Mouse (Mus musculus): ENCODE data around the gene Lrrn3. TPM values are rescaled to one million over a fixed set of nuclear protein-coding genes. Genes with fewer than 3 reads are reported as not detected.

Lrrn3 gene
- 22.0 and 22.4 TPM in 2 replicates for polyA plus RNA-seq (2014; fragmentation: Nextera tagmentation; extraction: Ambion mirVana)

GRCm38 (mm10) chr12:41486331-41486730 lies at the start of gene Lrrn3:
Lrrn3 (minus strand) TSS chr12:41486431.
- DNase-seq (ENCODE audit: low spot score) = no peak
- Histone ChIP-seq H3K27ac (replicated peaks; ENCODE audit: low read depth, low read length) (no peak within 1 kb of the TSS), H3K27me3 (ENCODE audit: control insufficient read depth, insufficient read depth, low read length) (no peaks in the 10 kb centered on the region), H3K4me2 (ENCODE audit: low read depth, low read length) (peak within 1 kb of the TSS; percentile 26), H3K9me3 (replicated peaks; ENCODE audit: control insufficient read depth, low read length) (no peaks in the 10 kb centered on the region), H3K4me3 (ENCODE audit: low read depth, low read length) (peak within 1 kb of the TSS; percentile 24), H3K4me1 (ENCODE audit: control insufficient read depth, insufficient read depth, low read length) (no peaks in the 10 kb centered on the region), H3K36me3 (replicated peaks; ENCODE audit: control insufficient read depth, insufficient read depth, low read depth, low read length) (no peaks in the 10 kb centered on the region), H3K9ac (replicated peaks; ENCODE audit: low read length) (peak within 1 kb of the TSS; percentile 54)
- WGBS = 76% methylated on average over 1 of the region's 1 CpGs
- no peak for ATAC-seq (replicated peaks; ENCODE audit: insufficient number of reproducible peaks, low FRiP score, low TSS enrichment, low read depth)

GRCm38 (mm10) chr12:41528410-41528809 lies 42.2 kb upstream of the Lrrn3 start:
- Histone ChIP-seq H3K4me1 (ENCODE audit: control insufficient read depth, insufficient read depth, low read length) (no peaks in the 10 kb centered on the region), H3K4me2 (ENCODE audit: low read depth, low read length) (no peak overlapping the region), H3K27me3 (ENCODE audit: control insufficient read depth, insufficient read depth, low read length) (no peaks in the 10 kb centered on the region), H3K9me3 (replicated peaks; ENCODE audit: control insufficient read depth, low read length) (no peaks in the 10 kb centered on the region), H3K9ac (replicated peaks; ENCODE audit: low read length) (no peak overlapping the region), H3K36me3 (replicated peaks; ENCODE audit: control insufficient read depth, insufficient read depth, low read depth, low read length) (no peaks in the 10 kb centered on the region), H3K4me3 (ENCODE audit: low read depth, low read length) (no peak overlapping the region), H3K27ac (replicated peaks; ENCODE audit: low read depth, low read length) (no peak overlapping the region)
- ATAC-seq (replicated peaks; ENCODE audit: insufficient number of reproducible peaks, low FRiP score, low TSS enrichment, low read depth) (no peak), DNase-seq (ENCODE audit: low spot score) (no peak)
- 75% methylated on average over 4 of the region's 4 CpGs for WGBS

- H3K4me2 ChIP-seq (ENCODE audit: low read depth, low read length) = no peak overlapping the region
- H3K9me3 ChIP-seq (replicated peaks; ENCODE audit: control insufficient read depth, low read length) = no peaks in the 10 kb centered on the region
- no peak for ATAC-seq (replicated peaks; ENCODE audit: insufficient number of reproducible peaks, low FRiP score, low TSS enrichment, low read depth)
- no peaks in the 10 kb centered on the region for H3K4me1 ChIP-seq (ENCODE audit: control insufficient read depth, insufficient read depth, low read length)
- WGBS = 50% methylated on average over 2 of the region's 2 CpGs
- no peaks in the 10 kb centered on the region for H3K36me3 ChIP-seq (replicated peaks; ENCODE audit: control insufficient read depth, insufficient read depth, low read depth, low read length)
- no peak for DNase-seq (ENCODE audit: low spot score)
- H3K27ac ChIP-seq (replicated peaks; ENCODE audit: low read depth, low read length) = no peak overlapping the region
- H3K27me3 ChIP-seq (ENCODE audit: control insufficient read depth, insufficient read depth, low read length) = no peaks in the 10 kb centered on the region
- H3K9ac ChIP-seq (replicated peaks; ENCODE audit: low read length) = no peak overlapping the region
- H3K4me3 ChIP-seq (ENCODE audit: low read depth, low read length) = no peak overlapping the region
Measured at GRCm38 (mm10) chr12:41526688-41527087, 40.5 kb upstream of the Lrrn3 start.

- no peak overlapping the region for H3K4me2 ChIP-seq (ENCODE audit: low read depth, low read length)
- no peak overlapping the region for H3K9ac ChIP-seq (replicated peaks; ENCODE audit: low read length)
- DNase-seq (ENCODE audit: low spot score) (no peak), ATAC-seq (replicated peaks; ENCODE audit: insufficient number of reproducible peaks, low FRiP score, low TSS enrichment, low read depth) (no peak)
- WGBS = 82% methylated on average over 2 of the region's 2 CpGs
- no peaks in the 10 kb centered on the region for H3K36me3 ChIP-seq (replicated peaks; ENCODE audit: control insufficient read depth, insufficient read depth, low read depth, low read length)
- no peak overlapping the region for H3K27ac ChIP-seq (replicated peaks; ENCODE audit: low read depth, low read length)
- no peaks in the 10 kb centered on the region for H3K4me1 ChIP-seq (ENCODE audit: control insufficient read depth, insufficient read depth, low read length)
- H3K9me3 ChIP-seq (replicated peaks; ENCODE audit: control insufficient read depth, low read length) = no peaks in the 10 kb centered on the region
- no peak overlapping the region for H3K4me3 ChIP-seq (ENCODE audit: low read depth, low read length)
- H3K27me3 ChIP-seq (ENCODE audit: control insufficient read depth, insufficient read depth, low read length) = no peaks in the 10 kb centered on the region
Measured at GRCm38 (mm10) chr12:41521671-41522070, 35.4 kb upstream of the Lrrn3 start.

GRCm38 (mm10) chr12:41520326-41520725 lies 34.1 kb upstream of the Lrrn3 start:
- no peak for ATAC-seq (replicated peaks; ENCODE audit: insufficient number of reproducible peaks, low FRiP score, low TSS enrichment, low read depth)

GRCm38 (mm10) chr12:41518897-41519296 lies 32.7 kb upstream of the Lrrn3 start:
- no peak for ATAC-seq (replicated peaks; ENCODE audit: insufficient number of reproducible peaks, low FRiP score, low TSS enrichment, low read depth)
- Histone ChIP-seq H3K9me3 (replicated peaks; ENCODE audit: control insufficient read depth, low read length) (no peaks in the 10 kb centered on the region), H3K36me3 (replicated peaks; ENCODE audit: control insufficient read depth, insufficient read depth, low read depth, low read length) (no peaks in the 10 kb centered on the region), H3K4me1 (ENCODE audit: control insufficient read depth, insufficient read depth, low read length) (no peaks in the 10 kb centered on the region), H3K4me3 (ENCODE audit: low read depth, low read length) (no peak overlapping the region), H3K9ac (replicated peaks; ENCODE audit: low read length) (no peak overlapping the region), H3K27me3 (ENCODE audit: control insufficient read depth, insufficient read depth, low read length) (no peaks in the 10 kb centered on the region), H3K27ac (replicated peaks; ENCODE audit: low read depth, low read length) (no peak overlapping the region), H3K4me2 (ENCODE audit: low read depth, low read length) (no peak overlapping the region)
- DNase-seq (ENCODE audit: low spot score) = no peak
- WGBS = 62% methylated on average over 5 of the region's 5 CpGs

More at GRCm38 (mm10) chr12:41520326-41520725, 34.1 kb upstream of the Lrrn3 start:
- WGBS = 86% methylated on average over 2 of the region's 2 CpGs
- Histone ChIP-seq H3K9me3 (replicated peaks; ENCODE audit: control insufficient read depth, low read length) (no peaks in the 10 kb centered on the region), H3K4me2 (ENCODE audit: low read depth, low read length) (no peak overlapping the region), H3K27me3 (ENCODE audit: control insufficient read depth, insufficient read depth, low read length) (no peaks in the 10 kb centered on the region), H3K4me3 (ENCODE audit: low read depth, low read length) (no peak overlapping the region), H3K27ac (replicated peaks; ENCODE audit: low read depth, low read length) (no peak overlapping the region), H3K36me3 (replicated peaks; ENCODE audit: control insufficient read depth, insufficient read depth, low read depth, low read length) (no peaks in the 10 kb centered on the region), H3K9ac (replicated peaks; ENCODE audit: low read length) (no peak overlapping the region), H3K4me1 (ENCODE audit: control insufficient read depth, insufficient read depth, low read length) (no peaks in the 10 kb centered on the region)
- DNase-seq (ENCODE audit: low spot score) = no peak

- Histone ChIP-seq H3K4me1 (ENCODE audit: control insufficient read depth, insufficient read depth, low read length) (no peaks in the 10 kb centered on the region), H3K36me3 (replicated peaks; ENCODE audit: control insufficient read depth, insufficient read depth, low read depth, low read length) (no peaks in the 10 kb centered on the region), H3K4me3 (ENCODE audit: low read depth, low read length) (no peak overlapping the region), H3K9ac (replicated peaks; ENCODE audit: low read length) (no peak overlapping the region), H3K27ac (replicated peaks; ENCODE audit: low read depth, low read length) (no peak overlapping the region), H3K9me3 (replicated peaks; ENCODE audit: control insufficient read depth, low read length) (no peaks in the 10 kb centered on the region), H3K4me2 (ENCODE audit: low read depth, low read length) (no peak overlapping the region), H3K27me3 (ENCODE audit: control insufficient read depth, insufficient read depth, low read length) (no peaks in the 10 kb centered on the region)
- ATAC-seq (replicated peaks; ENCODE audit: insufficient number of reproducible peaks, low FRiP score, low TSS enrichment, low read depth) = no peak
- no peak for DNase-seq (ENCODE audit: low spot score)
- 85% methylated on average over 3 of the region's 3 CpGs for WGBS
Measured at GRCm38 (mm10) chr12:41510588-41510987, 24.4 kb upstream of the Lrrn3 start.

- ATAC-seq (replicated peaks; ENCODE audit: insufficient number of reproducible peaks, low FRiP score, low TSS enrichment, low read depth) = no peak
- DNase-seq (ENCODE audit: low spot score) = no peak
- Histone ChIP-seq H3K9ac (replicated peaks; ENCODE audit: low read length) (no peak overlapping the region), H3K4me1 (ENCODE audit: control insufficient read depth, insufficient read depth, low read length) (no peaks in the 10 kb centered on the region), H3K27ac (replicated peaks; ENCODE audit: low read depth, low read length) (no peak overlapping the region), H3K4me2 (ENCODE audit: low read depth, low read length) (no peak overlapping the region), H3K27me3 (ENCODE audit: control insufficient read depth, insufficient read depth, low read length) (no peaks in the 10 kb centered on the region), H3K36me3 (replicated peaks; ENCODE audit: control insufficient read depth, insufficient read depth, low read depth, low read length) (no peaks in the 10 kb centered on the region), H3K9me3 (replicated peaks; ENCODE audit: control insufficient read depth, low read length) (no peaks in the 10 kb centered on the region), H3K4me3 (ENCODE audit: low read depth, low read length) (no peak overlapping the region)
- 87% methylated on average over 4 of the region's 4 CpGs for WGBS
Measured at GRCm38 (mm10) chr12:41508610-41509009, 22.4 kb upstream of the Lrrn3 start.

Measured in embryonic facial prominence, embryonic 11.5 days (tissue).